Mouse (Mus musculus) telencephalon, adult 2 months (tissue): ENCODE data around the gene Ogn.
"Not testable (repeated sequence)": the region's sequence is repeated elsewhere in the genome, so short reads cannot be mapped to it uniquely, and the experiment has no call there.

Source experiments
- DNase-seq: peaks from one replicate; pipeline ENCODE4 v3.0.0-alpha.2; 2011; ENCODE audit warnings: low read depth, low spot score

Gene Ogn

DNA sequence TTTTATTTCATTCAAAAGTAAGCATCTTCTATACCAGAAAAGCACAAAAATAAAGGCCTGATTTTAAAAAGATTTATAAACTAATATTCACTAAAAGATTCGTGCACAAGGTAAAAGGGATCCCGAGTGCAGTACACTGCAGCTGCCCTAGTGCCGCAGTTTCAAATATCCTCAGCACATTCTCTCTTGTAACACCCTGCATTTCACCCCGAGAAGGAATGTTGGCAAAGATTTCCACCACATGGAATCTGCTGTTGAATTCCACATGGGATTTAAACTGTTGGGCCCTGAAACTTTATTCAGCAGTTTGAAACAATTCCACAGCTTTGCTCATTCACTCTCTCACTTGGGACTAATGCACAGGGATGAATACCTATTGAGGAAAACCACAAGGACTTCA lies at the start of gene Ogn:
Ogn (plus strand) TSS at position 333 of the 400 bp plus-strand sequence.
- DNase-seq: no peak

DNA sequence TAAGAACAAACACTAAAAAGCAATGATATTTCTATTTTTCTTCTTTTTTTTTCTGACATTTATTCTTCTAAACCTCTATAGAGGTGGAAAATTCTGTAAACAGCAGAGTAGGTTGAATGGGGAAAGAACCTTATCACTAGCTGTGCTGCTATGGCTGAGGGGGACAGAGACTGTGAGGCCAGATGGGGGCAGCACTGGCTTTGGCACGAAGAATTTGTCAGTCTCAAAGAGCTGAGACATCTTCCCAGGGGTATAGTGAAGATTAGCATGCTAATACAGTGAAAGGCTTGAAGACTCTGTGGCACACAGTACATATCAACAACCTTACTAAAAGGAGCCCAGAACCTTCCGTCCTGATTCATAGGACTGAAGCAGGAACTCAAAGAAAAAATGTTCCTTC lies 48.7 kb upstream of the Ogn start:
- DNase-seq: no peak

DNA sequence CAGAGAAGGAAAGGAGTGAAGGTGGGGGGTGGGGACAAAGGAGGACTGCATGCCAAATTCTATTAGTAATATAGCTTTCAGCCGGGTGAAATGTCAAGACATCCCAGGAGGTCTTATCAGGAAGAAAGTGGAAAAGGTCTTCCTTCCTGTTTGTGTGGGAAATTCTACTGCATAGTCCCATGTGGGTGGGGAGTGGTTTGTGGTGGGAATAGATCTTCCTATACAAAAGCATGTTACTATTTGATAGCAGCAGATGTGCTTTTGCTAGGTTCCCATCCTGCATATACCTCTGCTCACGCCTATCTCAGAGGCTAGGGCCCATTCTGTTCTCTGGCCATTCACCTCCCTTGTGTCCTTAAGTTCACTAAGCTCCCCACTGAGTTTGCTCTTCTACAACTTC lies 47.0 kb upstream of the Ogn start:
- DNase-seq: no peak

DNA sequence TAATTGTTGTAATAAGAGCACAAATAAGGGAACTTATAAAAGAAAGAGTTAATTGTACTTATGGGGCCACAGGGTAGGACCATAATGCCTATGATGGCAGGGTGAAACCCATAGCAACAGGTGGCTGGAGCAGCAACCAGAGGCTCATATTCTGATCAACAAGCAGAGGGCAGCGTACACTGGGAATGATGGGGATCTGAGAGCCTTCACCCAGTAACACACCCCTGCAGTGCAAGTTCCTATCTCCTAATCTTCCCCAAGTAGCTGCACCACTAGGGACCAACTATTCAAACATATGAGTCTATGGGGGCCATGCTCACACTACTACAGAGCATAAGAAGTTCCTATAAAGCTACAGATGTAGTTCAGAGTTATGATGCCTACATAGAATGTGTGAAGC lies 43.5 kb upstream of the Ogn start:
- DNase-seq: no peak

DNA sequence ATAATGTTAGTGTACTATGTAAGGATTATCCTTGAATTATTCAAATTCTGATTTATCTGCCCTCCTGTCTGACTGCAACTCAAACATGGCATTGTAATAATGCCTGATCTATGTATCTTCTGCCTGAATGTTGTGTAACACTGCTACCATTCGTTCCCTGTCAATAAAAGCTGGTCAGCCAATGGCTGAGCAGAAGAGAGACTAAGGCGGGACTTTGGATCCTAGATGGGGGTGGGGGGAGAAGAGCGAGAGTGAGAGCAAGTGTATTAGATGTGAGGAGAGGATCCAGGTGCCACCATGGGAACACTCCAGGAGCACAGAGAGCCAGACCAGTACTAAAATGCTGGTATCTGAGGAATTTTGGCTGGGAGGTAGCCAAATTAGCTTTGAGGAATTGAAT lies 37.5 kb upstream of the Ogn start:
- DNase-seq: no peak

DNA sequence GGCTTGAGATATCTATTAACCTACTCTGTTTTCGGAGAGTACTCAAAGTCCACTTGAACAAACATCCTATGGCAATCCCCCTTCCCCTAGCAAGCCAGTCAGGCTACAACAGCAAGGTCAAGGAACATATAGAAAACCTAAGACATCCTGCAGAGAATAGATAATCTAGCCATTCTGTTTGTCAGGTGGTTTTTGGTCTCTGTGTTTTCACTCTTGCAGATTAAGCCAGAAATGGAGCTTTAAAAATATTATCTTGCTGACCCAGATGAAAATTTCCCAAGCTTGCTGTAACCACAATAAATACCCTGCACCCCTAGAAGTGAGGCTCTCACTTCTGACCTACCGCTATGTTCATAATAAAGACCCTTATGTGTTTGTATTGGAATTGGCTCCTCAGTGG lies 36.4 kb upstream of the Ogn start:
- no peak for DNase-seq

DNA sequence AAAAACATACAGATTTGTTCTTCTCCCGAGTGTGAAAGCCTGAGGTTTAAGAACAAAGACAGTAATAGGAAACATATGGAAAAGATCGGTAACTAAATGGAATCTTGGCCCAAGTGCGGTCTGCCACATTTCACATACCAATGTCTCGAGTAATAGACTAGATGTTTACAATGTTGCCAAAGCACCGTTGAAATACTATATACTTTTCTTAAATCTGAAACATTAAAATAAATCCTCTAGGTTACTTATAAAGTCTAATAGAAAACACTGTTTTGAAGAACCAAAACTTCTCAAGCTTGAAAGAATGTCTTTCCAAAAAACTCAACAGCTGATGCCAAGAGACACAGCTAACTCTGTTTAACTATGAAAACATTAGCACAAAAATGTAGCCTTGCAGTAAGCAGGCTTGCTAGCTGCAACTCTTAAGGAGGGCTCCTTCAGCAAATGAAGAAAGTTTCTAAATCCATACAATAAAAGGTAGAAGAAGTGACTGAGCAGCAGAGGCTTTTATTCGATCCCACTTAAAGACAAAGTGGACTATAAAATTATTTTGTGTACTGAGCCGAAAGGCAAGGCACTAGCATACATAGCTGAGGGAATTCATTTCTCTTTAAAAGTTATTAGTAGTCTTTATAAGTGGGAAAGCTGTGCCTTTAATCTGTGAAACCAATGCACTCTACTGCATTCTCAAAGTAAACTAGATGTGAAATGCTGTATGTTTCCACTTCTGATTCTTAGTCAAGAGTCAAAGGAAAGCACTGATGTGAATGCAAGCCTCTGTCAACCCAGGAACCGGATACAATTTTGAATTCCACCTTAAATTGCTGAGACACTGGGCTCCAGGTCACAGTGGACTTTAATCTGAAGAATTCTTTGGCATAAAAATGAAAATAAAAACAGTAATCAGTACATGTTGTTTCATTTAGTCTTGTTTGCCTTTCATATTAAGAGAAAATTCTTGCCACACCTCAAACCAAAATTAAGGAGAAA lies 26.0 kb upstream of the Ogn start, which contains the start of gene Omd:
Omd (plus strand) TSS at position 922 of the 990 bp plus-strand sequence.
- no peak for DNase-seq

DNA sequence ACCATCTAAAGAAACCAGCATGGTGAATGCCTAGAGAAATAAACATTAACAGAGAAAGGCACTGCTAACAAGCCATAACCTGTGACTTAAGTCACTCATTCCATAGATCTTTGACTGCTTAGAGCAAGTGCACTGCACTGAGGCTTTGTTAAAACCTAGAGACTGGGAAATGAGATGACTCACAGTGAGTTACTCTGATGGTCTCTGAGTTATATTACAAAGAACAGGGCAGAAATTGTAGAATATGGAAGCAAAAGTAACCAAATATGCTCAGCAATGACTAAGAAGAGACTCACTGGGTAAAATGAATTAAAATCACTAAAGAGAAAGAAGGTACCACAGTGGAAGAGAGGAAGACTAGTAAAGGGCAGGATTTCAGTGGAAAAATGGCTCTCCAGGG lies 24.0 kb upstream of the Ogn start:
- DNase-seq: no peak

DNA sequence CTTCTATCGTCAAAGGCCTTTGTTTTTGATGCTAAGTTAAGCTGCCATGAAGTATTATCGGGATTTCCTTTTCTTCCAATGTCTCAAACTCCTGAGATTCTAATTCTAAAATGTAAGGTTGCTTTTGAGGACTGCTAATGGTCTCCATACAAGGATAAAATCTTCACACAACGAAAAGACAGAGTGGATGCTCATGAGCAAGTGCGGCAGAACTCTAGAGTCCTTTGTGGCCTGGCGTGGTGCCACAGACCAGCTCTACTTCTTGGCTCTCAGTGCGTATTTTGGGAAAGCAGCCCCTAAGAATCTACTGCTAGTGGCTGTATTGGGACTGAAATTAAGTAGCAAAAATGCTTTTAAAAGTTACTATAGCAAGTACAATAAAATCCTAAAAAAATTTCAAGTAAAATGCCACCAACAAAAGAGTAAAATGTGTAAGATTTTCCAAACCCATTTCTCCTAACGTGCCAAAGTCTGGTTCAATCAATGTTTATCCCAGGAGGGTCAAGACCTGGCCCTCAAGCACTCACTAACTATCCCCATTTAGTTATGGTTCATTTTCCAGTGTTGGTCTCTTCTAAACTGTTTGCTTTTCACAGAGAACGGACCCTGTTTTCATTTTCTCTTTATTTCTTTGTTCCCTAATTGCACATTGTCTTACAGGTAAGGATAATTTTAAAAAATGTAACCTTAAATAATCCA lies 23.4 kb upstream of the Ogn start:
- no peak for DNase-seq

DNA sequence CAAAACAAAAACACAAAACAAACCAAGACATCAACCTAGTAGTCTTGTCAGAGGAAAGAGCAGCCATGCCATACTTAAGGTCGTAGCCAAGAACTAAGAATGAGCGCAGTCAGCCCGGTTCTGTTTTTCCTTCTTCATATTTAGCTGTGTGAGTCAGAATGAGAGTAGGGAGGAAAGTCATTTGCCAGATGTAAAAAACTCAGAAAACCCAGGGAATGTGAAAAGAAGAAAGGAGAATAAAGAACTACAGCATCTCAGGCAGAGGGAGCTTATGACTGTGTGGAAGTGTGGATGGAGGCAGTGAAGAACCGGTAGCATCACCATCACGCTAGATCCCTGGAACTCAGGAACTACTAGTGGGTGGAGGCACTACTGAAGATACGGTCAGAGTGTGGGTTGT lies 21.8 kb upstream of the Ogn start:
- peak; percentile 2 for DNase-seq

DNA sequence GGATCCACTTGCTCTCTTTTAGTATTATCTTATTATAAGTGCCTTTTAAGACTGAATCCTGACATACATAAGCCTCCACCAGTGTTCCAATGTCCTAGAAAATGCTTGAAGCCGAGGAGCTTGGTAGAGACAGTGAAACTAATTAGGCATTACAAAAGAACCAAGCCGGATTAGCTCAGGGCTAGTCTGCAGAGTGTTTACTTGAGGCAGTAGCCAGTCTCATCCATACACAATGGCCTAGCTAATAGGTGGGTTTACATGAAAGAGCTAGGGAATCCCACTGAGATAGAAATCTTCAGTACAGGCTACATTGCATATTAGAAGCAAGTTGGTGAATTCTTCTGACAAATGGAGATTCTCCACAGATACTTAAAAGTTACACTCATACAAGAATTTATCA lies 5.3 kb upstream of the Ogn start:
- DNase-seq: not testable (repeated sequence)

DNA sequence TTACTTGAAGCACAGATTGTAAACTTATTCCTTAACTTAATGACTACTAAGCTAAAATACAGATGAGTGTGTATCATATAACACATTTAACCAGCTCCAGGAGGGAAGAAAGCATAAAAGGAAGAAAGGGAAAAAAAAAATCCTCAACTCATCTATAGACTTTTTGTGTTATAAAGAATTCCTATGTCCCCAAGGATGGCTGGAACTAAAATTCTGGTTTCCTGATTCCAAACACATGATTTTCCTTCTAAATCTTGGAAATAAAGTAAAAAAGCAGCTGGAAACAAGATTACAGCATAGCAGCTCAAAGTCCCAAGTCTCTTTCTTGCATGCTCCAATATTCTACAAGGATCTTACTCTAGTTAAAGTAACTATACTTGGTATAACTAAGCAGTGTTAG lies 4.2 kb upstream of the Ogn start:
- no peak for DNase-seq

DNA sequence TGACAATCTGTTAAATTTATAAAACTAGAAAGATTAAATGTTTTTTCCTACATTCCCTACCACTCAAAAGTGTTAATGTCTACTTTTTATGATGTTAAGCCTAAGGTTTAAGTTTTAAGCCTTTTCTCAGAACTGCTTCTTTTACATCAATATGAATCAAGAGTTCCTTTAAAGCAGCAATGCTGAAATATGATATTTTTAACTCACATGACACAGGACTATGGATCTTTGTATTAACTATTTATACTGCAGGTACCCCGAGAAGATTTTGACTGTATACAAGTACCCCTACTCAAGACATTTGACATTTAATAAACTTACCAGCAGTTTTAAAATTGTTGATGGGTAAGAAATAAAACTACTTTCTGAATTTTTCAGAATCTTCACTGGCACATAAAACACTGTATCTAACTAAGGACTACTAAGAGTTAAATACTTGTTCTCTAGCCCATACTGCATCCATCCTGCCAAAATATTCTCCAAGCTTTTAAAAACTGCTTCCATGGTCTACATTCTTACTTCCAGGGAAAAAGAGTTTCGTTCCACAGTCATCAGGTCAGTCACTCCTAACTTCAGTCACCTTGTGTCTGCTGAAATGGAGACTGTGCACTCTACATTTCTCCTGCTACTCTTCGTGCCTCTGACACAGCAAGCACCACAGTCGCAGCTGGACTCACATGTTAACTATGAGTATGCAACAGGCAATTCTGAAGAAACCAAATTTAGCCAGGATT lies 910 bp downstream of the Ogn start:
- no peak for DNase-seq

DNA sequence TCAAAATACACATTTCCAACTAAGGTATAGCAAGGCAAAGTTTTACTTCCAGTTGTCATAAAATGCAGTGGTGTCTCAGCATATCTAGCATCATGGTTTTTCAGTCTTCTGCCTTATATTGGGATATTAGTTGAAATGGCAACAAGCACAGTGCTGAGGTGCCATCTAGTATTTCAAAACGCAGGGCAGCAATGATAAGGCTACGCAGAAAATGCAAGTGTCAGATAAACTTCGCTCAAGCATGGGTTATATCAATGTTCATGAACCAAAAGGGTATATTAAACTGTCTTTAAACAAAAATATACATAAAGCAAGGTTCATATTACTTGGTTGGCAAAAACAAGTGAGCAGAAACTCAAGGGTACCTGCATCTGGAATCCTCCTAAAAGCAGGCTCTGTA lies 9.2 kb downstream of the Ogn start:
- no peak for DNase-seq

DNA sequence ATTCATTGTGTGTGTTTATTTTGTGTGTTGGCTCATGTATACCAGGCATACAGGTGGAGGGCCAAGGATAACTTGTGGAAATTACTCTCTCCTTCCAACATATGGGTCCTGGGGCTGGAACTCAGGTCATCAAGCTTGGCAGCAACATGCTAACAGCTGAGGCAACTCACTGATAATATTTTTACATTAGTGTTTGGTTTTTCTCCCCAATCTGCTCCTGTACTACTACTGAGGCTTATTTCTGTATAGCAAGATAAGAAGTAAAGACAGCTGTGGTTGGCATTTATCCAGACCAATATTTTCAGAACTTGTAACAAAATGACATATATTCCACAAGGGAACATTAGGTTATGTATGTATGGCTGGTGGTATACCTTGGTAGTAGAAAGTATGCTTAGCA lies 10.5 kb downstream of the Ogn start:
- no peak for DNase-seq

DNA sequence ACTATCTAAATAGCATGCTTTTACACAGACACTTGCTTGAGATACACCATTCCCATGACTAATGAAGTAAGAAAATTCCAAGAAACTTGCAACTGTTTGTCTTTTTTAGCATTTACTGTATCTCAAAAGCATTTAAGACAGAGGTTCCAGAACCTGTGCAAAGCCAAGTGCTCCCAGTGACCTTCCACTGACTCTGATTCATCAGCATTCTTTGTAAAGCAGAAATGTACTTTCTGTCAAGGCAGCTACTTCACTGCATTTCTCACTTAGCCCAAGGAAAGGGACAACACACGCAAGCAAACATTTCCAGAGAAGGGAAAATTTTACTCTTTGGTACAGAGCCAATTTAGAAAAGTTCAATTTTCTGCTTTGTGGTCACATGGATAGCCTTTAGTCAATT lies 15.4 kb downstream of the Ogn start:
- DNase-seq: no peak

DNA sequence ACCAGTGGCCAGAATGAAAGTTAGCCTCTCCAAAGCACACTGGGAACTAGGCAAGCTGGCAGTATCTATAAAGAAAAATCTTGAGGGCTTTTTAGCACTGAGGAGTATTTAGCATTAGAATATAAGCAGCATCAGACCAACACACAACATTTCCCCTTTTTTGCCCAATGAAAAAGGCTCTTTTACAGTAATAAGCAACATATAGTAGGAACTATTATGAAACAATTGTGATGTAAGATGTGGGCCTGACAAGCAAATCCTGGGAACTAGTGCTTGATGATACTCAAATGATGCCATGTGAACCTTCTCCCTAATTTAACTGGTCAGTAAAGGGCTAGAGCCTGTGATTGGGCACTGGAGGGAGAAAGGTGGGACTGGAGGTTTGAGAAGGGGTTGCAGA lies 20.3 kb downstream of the Ogn start:
- no peak for DNase-seq

DNA sequence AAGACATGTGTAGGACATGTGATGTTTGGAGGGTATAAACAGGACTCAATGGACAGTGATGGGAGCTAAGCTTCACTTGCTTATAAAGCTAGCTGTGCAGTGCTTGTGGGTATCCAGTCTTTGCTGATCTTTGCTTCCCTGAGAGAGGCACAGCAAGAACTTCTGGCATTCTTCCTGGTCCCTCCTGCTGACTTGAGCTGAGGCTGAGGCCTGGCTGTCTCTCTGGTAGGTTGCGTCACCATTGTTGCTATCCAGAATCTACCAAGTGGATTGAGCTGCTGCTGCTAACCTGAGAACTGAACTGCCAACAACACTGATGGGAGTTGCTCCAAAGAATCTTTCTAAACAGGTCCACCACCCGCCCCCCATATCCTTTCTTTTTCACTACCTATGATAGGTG lies 21.2 kb downstream of the Ogn start:
- DNase-seq: no peak

DNA sequence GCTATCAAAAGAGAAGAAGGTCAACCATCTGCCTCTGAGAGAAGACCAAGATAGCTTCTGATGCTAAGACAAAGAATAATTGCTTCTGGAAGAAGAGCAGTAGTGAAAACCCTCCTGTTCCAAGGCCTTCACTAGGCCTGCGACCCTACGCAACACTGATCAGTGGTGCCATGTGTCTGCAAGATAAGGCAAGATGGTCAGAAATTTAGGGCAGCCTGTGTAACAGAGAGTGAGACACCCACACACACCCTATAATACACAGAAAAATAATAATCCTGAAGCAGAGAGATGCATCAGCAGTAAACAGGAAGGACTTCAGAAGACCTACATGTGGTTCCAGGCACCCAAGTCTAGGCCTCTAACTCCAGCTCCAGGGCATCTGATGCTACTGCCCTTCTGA lies 32.1 kb downstream of the Ogn start:
- DNase-seq: no peak

DNA sequence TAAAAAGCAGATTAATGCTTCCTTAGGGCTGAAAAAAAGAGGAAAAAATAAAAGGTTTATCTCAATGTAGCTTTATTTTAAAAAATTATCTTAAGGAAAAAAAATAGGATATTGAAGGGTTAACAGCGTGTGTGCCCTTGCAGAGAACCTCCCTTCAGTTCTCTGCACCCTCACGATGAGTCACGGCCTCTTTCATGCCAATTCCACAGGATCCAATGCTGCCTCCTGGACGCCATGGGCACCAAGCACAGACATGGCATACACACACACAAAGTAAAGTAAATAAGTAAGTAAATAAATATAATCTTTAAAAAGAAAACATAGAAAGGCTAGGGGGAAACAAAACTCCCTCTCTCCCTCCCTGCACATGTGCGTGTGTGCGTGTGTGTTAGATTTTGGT lies 34.8 kb downstream of the Ogn start:
- no peak for DNase-seq

DNA sequence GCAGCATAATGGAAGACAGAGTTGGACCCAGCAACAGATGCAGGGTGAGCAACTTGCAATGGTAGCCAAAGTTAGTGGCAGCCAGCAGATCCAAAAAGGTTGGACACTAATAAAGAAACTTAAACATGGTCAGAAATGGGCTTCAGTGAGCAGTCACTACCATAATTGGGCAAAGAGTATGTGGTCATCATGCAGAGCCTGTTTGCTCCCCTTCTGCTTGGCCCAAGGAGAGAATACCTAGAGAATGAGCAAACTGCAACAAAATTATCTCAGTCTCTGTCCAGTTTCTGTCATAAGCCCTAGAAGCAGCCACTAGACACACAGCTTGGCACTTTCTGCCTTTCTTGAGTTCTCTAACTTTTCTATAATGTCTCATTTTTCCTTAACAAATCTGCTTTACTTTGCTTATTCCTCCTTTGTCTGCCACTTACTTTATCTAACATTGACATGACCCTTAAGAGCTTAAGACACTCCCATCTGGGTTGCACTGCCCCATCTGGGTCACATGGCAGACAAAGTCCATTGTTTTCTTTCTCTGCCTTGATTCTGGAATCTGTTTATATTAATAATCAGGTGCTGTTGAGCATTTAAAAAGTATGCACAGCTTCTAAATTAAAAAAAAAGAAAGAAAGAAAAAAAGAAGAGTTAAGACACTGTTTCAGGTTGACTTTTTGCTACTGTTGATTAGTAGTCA lies 36.0 kb downstream of the Ogn start:
- no peak for DNase-seq
